Mouse (Mus musculus): ENCODE data around the gene Park7. TPM values are rescaled to one million over a fixed set of nuclear protein-coding genes. Genes with fewer than 3 reads are reported as not detected.

Park7 gene
- 223 and 231 TPM in 2 replicates for polyA plus RNA-seq (2015; fragmentation: Nextera tagmentation; extraction: Ambion mirVana)

DNA sequence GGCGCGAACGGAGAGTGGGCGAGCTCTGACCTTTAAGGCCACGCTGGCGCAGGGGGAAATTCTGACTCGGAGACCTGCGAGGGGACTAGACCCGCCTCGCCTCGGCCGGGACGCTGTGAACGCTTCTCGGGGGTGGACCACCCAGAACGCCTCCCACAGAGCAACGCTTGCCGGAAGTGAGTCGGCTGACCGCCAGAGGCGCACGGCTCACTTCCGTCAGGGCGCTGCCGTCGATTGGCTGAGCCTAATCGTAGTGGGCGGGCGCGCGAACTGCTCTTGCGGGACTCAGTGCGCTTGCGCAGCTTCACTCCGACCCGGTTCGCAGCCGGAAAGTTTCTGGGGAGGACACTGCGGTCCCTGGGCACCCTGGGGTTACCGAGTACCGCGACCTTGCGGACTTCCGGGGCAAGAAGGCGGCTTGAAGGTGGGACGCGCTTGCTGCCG is at the start of gene Park7, which contains the start of gene Tnfrsf9:
Park7 (minus strand) TSS at position 148 of the 444 bp plus-strand sequence.
Tnfrsf9 (plus strand) TSS at position 273 of the 444 bp plus-strand sequence.
- no peaks in the 10 kb centered on the region for H3K9me3 ChIP-seq (ENCODE audit: control insufficient read depth)
- ATAC-seq: peak; percentile 87
- no peaks in the 10 kb centered on the region for H3K27me3 ChIP-seq (replicated peaks; ENCODE audit: control insufficient read depth, insufficient read depth, low read length)
- peak within 1 kb of the TSS; percentile 90 for H3K27ac ChIP-seq (ENCODE audit: low read depth, low read length)
- H3K9ac ChIP-seq (ENCODE audit: low read depth, low read length): peak within 1 kb of the TSS; percentile 66
- under 1% methylated on average over 48 of the region's 48 CpGs for WGBS
- H3K4me3 ChIP-seq (ENCODE audit: low read depth, low read length): peak within 1 kb of the TSS; percentile 74
- TF ChIP-seq CTCF (IDR thresholded peaks at IDR 0.05; ENCODE audit: low read depth): peak; percentile 91
- 0 out of 2 replicates have a peak, but pooled peaks cover 4% of the 10 kb centered on the region for H3K4me1 ChIP-seq (replicated peaks; ENCODE audit: control insufficient read depth, insufficient read depth, low read length)
- H3K4me2 ChIP-seq (replicated peaks; ENCODE audit: low read depth): peak within 1 kb of the TSS; percentile 76
- H3K36me3 ChIP-seq (ENCODE audit: control insufficient read depth, insufficient read depth): no peaks in the 10 kb centered on the region

DNA sequence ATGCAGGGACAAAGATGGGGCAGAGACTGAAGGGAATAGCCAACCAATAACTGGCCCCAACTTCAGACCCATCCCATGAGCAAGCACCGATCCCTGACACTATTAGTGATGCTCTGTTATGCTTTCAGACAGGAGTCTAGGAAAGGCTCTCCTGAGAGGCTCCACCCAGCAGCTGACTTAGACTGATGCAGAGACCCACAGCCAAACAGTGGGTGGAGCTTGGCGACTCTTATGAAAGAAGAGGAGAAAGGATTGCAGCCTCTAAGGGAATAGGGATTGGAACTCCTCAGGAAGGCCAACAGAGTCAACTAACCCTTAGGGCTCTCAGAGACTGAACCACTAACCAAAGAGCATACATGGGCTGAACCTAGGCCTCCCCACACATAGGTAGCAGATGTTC is 49.5 kb upstream of the Park7 start:
- H3K4me1 ChIP-seq (replicated peaks; ENCODE audit: control insufficient read depth, insufficient read depth, low read length): no peaks in the 10 kb centered on the region
- no peaks in the 10 kb centered on the region for H3K36me3 ChIP-seq (ENCODE audit: control insufficient read depth, insufficient read depth)
- no peak overlapping the region for H3K9ac ChIP-seq (ENCODE audit: low read depth, low read length)
- no peak for ATAC-seq
- 73% methylated on average over 2 of the region's 2 CpGs for WGBS
- H3K4me3 ChIP-seq (ENCODE audit: low read depth, low read length): no peak overlapping the region
- H3K9me3 ChIP-seq (ENCODE audit: control insufficient read depth): no peaks in the 10 kb centered on the region
- H3K27me3 ChIP-seq (replicated peaks; ENCODE audit: control insufficient read depth, insufficient read depth, low read length): no peaks in the 10 kb centered on the region
- H3K4me2 ChIP-seq (replicated peaks; ENCODE audit: low read depth): no peak overlapping the region
- TF ChIP-seq CTCF (IDR thresholded peaks at IDR 0.05; ENCODE audit: low read depth): no peak
- no peak overlapping the region for H3K27ac ChIP-seq (ENCODE audit: low read depth, low read length)

GRCm38 (mm10) chr4:150962231-150962630 is 48.0 kb upstream of the Park7 start:
- Histone ChIP-seq H3K9ac (ENCODE audit: low read depth, low read length) (no peak overlapping the region), H3K27me3 (replicated peaks; ENCODE audit: control insufficient read depth, insufficient read depth, low read length) (no peaks in the 10 kb centered on the region), H3K36me3 (ENCODE audit: control insufficient read depth, insufficient read depth) (no peaks in the 10 kb centered on the region), H3K4me1 (replicated peaks; ENCODE audit: control insufficient read depth, insufficient read depth, low read length) (no peaks in the 10 kb centered on the region), H3K4me2 (replicated peaks; ENCODE audit: low read depth) (no peak overlapping the region), H3K9me3 (ENCODE audit: control insufficient read depth) (no peaks in the 10 kb centered on the region), H3K27ac (ENCODE audit: low read depth, low read length) (no peak overlapping the region), H3K4me3 (ENCODE audit: low read depth, low read length) (no peak overlapping the region)
- no peak for TF ChIP-seq CTCF (IDR thresholded peaks at IDR 0.05; ENCODE audit: low read depth)
- no peak for ATAC-seq
- 45% methylated on average over 6 of the region's 6 CpGs for WGBS

- Histone ChIP-seq H3K27me3 (replicated peaks; ENCODE audit: control insufficient read depth, insufficient read depth, low read length) (no peaks in the 10 kb centered on the region), H3K4me2 (replicated peaks; ENCODE audit: low read depth) (no peak overlapping the region), H3K9me3 (ENCODE audit: control insufficient read depth) (no peaks in the 10 kb centered on the region), H3K27ac (ENCODE audit: low read depth, low read length) (no peak overlapping the region), H3K9ac (ENCODE audit: low read depth, low read length) (no peak overlapping the region), H3K4me1 (replicated peaks; ENCODE audit: control insufficient read depth, insufficient read depth, low read length) (no peaks in the 10 kb centered on the region), H3K4me3 (ENCODE audit: low read depth, low read length) (no peak overlapping the region), H3K36me3 (ENCODE audit: control insufficient read depth, insufficient read depth) (no peaks in the 10 kb centered on the region)
- no peak for ATAC-seq
- WGBS: 66% methylated on average over 7 of the region's 7 CpGs
- no peak for TF ChIP-seq CTCF (IDR thresholded peaks at IDR 0.05; ENCODE audit: low read depth)
Observed at GRCm38 (mm10) chr4:150958536-150958935, 44.3 kb upstream of the Park7 start.

GRCm38 (mm10) chr4:150957106-150957458 is 42.8 kb upstream of the Park7 start:
- no peak for ATAC-seq
- Histone ChIP-seq H3K27ac (ENCODE audit: low read depth, low read length) (no peak overlapping the region), H3K4me3 (ENCODE audit: low read depth, low read length) (no peak overlapping the region), H3K9ac (ENCODE audit: low read depth, low read length) (no peak overlapping the region), H3K36me3 (ENCODE audit: control insufficient read depth, insufficient read depth) (no peaks in the 10 kb centered on the region), H3K9me3 (ENCODE audit: control insufficient read depth) (no peaks in the 10 kb centered on the region), H3K4me1 (replicated peaks; ENCODE audit: control insufficient read depth, insufficient read depth, low read length) (no peaks in the 10 kb centered on the region), H3K4me2 (replicated peaks; ENCODE audit: low read depth) (no peak overlapping the region), H3K27me3 (replicated peaks; ENCODE audit: control insufficient read depth, insufficient read depth, low read length) (no peaks in the 10 kb centered on the region)
- 48% methylated on average over 1 of the region's 1 CpGs for WGBS
- TF ChIP-seq CTCF (IDR thresholded peaks at IDR 0.05; ENCODE audit: low read depth): no peak

- Histone ChIP-seq H3K36me3 (ENCODE audit: control insufficient read depth, insufficient read depth) (no peaks in the 10 kb centered on the region), H3K4me2 (replicated peaks; ENCODE audit: low read depth) (no peak overlapping the region), H3K4me3 (ENCODE audit: low read depth, low read length) (no peak overlapping the region), H3K27me3 (replicated peaks; ENCODE audit: control insufficient read depth, insufficient read depth, low read length) (no peaks in the 10 kb centered on the region), H3K9ac (ENCODE audit: low read depth, low read length) (no peak overlapping the region), H3K27ac (ENCODE audit: low read depth, low read length) (no peak overlapping the region), H3K4me1 (replicated peaks; ENCODE audit: control insufficient read depth, insufficient read depth, low read length) (no peaks in the 10 kb centered on the region), H3K9me3 (ENCODE audit: control insufficient read depth) (no peaks in the 10 kb centered on the region)
- WGBS: 64% methylated on average over 13 of the region's 13 CpGs
- no peak for TF ChIP-seq CTCF (IDR thresholded peaks at IDR 0.05; ENCODE audit: low read depth)
- ATAC-seq: no peak
Observed at GRCm38 (mm10) chr4:150956369-150957105, 42.3 kb upstream of the Park7 start.
